Mouse (Mus musculus) CH12.LX (cell line): ENCODE data around the gene Hist1h2ag. TPM values are rescaled to one million over a fixed set of nuclear protein-coding genes. Genes with fewer than 3 reads are reported as not detected.

ENCODE experiments used
- DNase-seq: peaks from one replicate; pipeline ENCODE4 v3.0.0-alpha.2; 2013; ENCODE audit errors: extremely low read depth
- H3K27ac ChIP-seq: 2 replicates; pipeline ENCODE4 v1.5.1; 2012; ENCODE audit warnings: low read depth, mild to moderate bottlenecking, control low read depth, moderate library complexity; ENCODE audit not compliant: insufficient read depth
- H3K27me3 ChIP-seq: replicated peaks from 2 replicates; pipeline ENCODE3; 2012; ENCODE audit warnings: inconsistent platforms
- H3K36me3 ChIP-seq, 2 experiments: replicated peaks in 1 of 2; 2 replicates each; pipeline versions ENCODE3 to v1.6.1; 2012; ENCODE audit warnings: inconsistent platforms in 1 of 2, low read length in 1 of 2, mild to moderate bottlenecking in 1 of 2, mixed read lengths in 1 of 2, moderate library complexity in 1 of 2; ENCODE audit not compliant: control insufficient read depth in 1 of 2, insufficient read depth in 1 of 2
- H3K4me1 ChIP-seq, 2 experiments: 2 replicates each; pipeline ENCODE4 v1.6.1; 2012; ENCODE audit warnings: inconsistent platforms in 1 of 2, moderate library complexity in 1 of 2; ENCODE audit not compliant: insufficient read depth in 2 of 2, control insufficient read depth in 1 of 2
- H3K4me2 ChIP-seq: 2 replicates; pipeline ENCODE4 v1.6.1; 2012; ENCODE audit warnings: low read depth, mild to moderate bottlenecking, control low read depth; ENCODE audit not compliant: poor library complexity, insufficient read depth, severe bottlenecking
- H3K4me3 ChIP-seq, 3 experiments: fragments of 150-350 bp in 1 of 3; sonication (generic) in 1 of 3; replicated peaks in 1 of 3; 2 replicates each; pipeline versions ENCODE3 to v1.5.1; 2011 to 2012; ENCODE audit warnings: low read depth in 2 of 3, low read length in 2 of 3, mild to moderate bottlenecking in 2 of 3, moderate library complexity in 2 of 3, control low read depth in 1 of 3, improper control_type of control experiment in 1 of 3, inconsistent platforms in 1 of 3, mixed read lengths in 1 of 3; ENCODE audit not compliant: poor library complexity in 1 of 3
- H3K79me2 ChIP-seq: replicated peaks from 2 replicates; pipeline ENCODE4 v1.6.1; 2012; ENCODE audit warnings: mild to moderate bottlenecking, moderate library complexity; ENCODE audit not compliant: control insufficient read depth, poor library complexity, insufficient read depth, severe bottlenecking; ENCODE audit errors: extremely low read depth
- H3K9ac ChIP-seq: 2 replicates; pipeline ENCODE4 v1.6.1; 2012; ENCODE audit warnings: low read depth, mild to moderate bottlenecking, control low read depth, moderate library complexity; ENCODE audit not compliant: insufficient read depth
- H3K9me3 ChIP-seq: replicated peaks from 2 replicates; pipeline ENCODE3; 2012; ENCODE audit warnings: low read length, inconsistent platforms, mixed read lengths
- BHLHE40 ChIP-seq: IDR thresholded peaks from 2 replicates; pipeline ENCODE4 v1.6.1; 2011; ENCODE audit warnings: mild to moderate bottlenecking, low read depth, low read length, improper control_type of control experiment
- CHD1 ChIP-seq: IDR thresholded peaks from 2 replicates; pipeline ENCODE4 v1.6.1; 2012; ENCODE audit warnings: low read depth, low read length, improper control_type of control experiment, inconsistent platforms
- ETS1 ChIP-seq: conservative IDR thresholded peaks from 2 replicates; pipeline ENCODE4 v1.6.1; 2012; ENCODE audit warnings: low read depth, mild to moderate bottlenecking, inconsistent platforms, low read length, improper control_type of control experiment, moderate library complexity
- IRF4 ChIP-seq: IDR thresholded peaks from 2 replicates; pipeline ENCODE4 v1.6.1; 2014; ENCODE audit warnings: low read depth, mild to moderate bottlenecking, inconsistent platforms, low read length, improper control_type of control experiment
- KAT2A ChIP-seq: IDR thresholded peaks from 2 replicates; pipeline ENCODE4 v1.6.1; 2012; ENCODE audit warnings: low read length, improper control_type of control experiment, inconsistent platforms; ENCODE audit not compliant: insufficient replicate concordance
- MAFK ChIP-seq: IDR thresholded peaks from 2 replicates; pipeline ENCODE4 v1.6.1; 2011; ENCODE audit warnings: low read length, improper control_type of control experiment; ENCODE audit not compliant: insufficient replicate concordance
- MXI1 ChIP-seq: IDR thresholded peaks from 2 replicates; pipeline ENCODE4 v1.6.1; 2011; ENCODE audit warnings: mild to moderate bottlenecking, low read depth, low read length, improper control_type of control experiment
- MYC ChIP-seq: IDR thresholded peaks from 2 replicates; pipeline ENCODE4 v1.6.1; 2011; ENCODE audit warnings: low read depth, mild to moderate bottlenecking, improper control_type of control experiment, low read length
- RCOR1 ChIP-seq: conservative IDR thresholded peaks from 2 replicates; pipeline ENCODE4 v1.6.1; 2012; ENCODE audit warnings: low read depth, mild to moderate bottlenecking, inconsistent platforms, low read length, improper control_type of control experiment
- SIN3A ChIP-seq: IDR thresholded peaks from 2 replicates; pipeline ENCODE4 v1.6.1; 2012; ENCODE audit warnings: low read length, improper control_type of control experiment, inconsistent platforms
- TBP ChIP-seq: conservative IDR thresholded peaks from 2 replicates; pipeline ENCODE4 v1.6.1; 2011; ENCODE audit warnings: low read depth, low read length, improper control_type of control experiment
- TCF12 ChIP-seq: IDR thresholded peaks from 2 replicates; pipeline ENCODE4 v1.6.1; 2014; ENCODE audit warnings: low read depth, mild to moderate bottlenecking, inconsistent platforms, low read length, improper control_type of control experiment
- ZC3H11A ChIP-seq: IDR thresholded peaks from 2 replicates; pipeline ENCODE4 v1.6.1; 2012; ENCODE audit warnings: low read depth, mild to moderate bottlenecking, inconsistent platforms, low read length, improper control_type of control experiment
- ZMIZ1 ChIP-seq: IDR thresholded peaks from 2 replicates; pipeline ENCODE4 v1.6.1; 2012; ENCODE audit warnings: low read depth, mild to moderate bottlenecking, inconsistent platforms, low read length, improper control_type of control experiment
- dilution Hi-C: fragments of 300-500 bp; cut with MboI; formaldehyde crosslinking; loops from 2 replicates; pipeline ENCODE4 v1.14.3; 2020; ENCODE audit warnings: low sequenced_read_pairs; ENCODE audit not compliant: extremely low pct_unique_long_range_greater_than_20kb, extremely low pct_ligation_motif_present
- in situ Hi-C: fragments of 300-500 bp; cut with MboI; formaldehyde crosslinking; loops from 3 replicates; pipeline ENCODE4 v1.14.3; 2019; ENCODE audit warnings: low sequenced_read_pairs, low pct_ligation_motif_present, low pct_unique_long_range_greater_than_20kb, mixed read lengths
- polyA plus RNA-seq: library from polyadenylated mRNA; unstranded; fragments of >175 nt; gene quantifications from 2 replicates; pipeline ENCODE4 v1.2.1, GENCODE M21; 2012; ENCODE audit warnings: low read depth; ENCODE audit not compliant: insufficient read length
- total RNA-seq, 2 experiments: library from RNA; depleted of rRNA; stranded (reverse); fragments of 300-350 nt in 1 of 2; fragments of >200 nt in 1 of 2; gene quantifications; 2 replicates each; pipeline ENCODE4 v1.2.3; 2012 to 2014

The Hist1h2ag gene
- total and polyA plus RNA-seq, 3 experiments = 7.3 to 576 (median 22.0) TPM

DNA sequence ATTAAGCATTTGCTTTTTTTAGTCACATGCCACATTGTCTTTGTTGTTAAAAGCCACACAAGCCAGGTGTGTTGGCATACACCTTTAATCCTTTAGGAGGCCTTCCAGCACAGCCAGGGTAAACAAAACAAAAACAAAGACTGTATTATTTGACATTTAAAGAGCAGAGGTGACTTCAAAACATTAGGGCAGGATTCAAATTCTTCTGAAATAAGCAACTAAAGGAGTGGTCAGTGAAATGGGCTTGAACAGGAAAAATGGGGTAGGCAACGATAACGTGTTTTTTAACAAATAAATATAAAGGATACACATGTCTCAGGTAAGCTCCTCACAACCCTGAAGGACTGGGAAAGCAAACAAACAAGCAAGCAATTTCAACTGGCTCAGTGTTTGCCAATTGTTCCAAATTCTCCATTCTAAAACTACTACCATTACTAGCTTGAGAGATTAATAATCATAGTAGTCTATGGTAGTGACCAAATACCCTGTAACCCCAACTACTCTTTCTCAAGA, 2.7 kb downstream of the Hist1h2ag start:
- in situ Hi-C loops = loop anchor here (10.0 to 25.0 kb wide), 4 partner anchors 295 to 1722 kb away; partner anchors contain the start of genes Abt1, Hist1h1a, Hist1h2ab and Hist1h3a
- peak; percentile 45 for DNase-seq
- Histone ChIP-seq H3K27me3 (no peaks in the 10 kb centered on the region), H3K4me3 (peak overlapping the region; percentile 36 to 67 (median 41)), H3K9ac (peak overlapping the region; percentile 81), H3K4me2 (peak overlapping the region; percentile 96), H3K9me3 (no peaks in the 10 kb centered on the region), H3K4me1 (peaks cover 0 to 31% of the 10 kb centered on the region in 2 experiments; a peak in 2 of 4 replicates), H3K79me2 (no peaks in the 10 kb centered on the region), H3K36me3 (no peaks in the 10 kb centered on the region), H3K27ac (peak overlapping the region; percentile 96)
- dilution Hi-C loops = no loop called here
- TF ChIP-seq TCF12 (0 out of 2 replicates have a peak, but pooled peaks have one; percentile 6), SIN3A (no peak), IRF4 (no peak), ZMIZ1 (no peak), MAFK (no peak), MXI1 (peak; percentile 1; the same call in 1 of the 2 replicates), ZC3H11A (no peak), MYC (0 out of 2 replicates have a peak, but pooled peaks have one; percentile 19)

GRCm38 (mm10) chr13:22039364-22039763, 3.4 kb downstream of the Hist1h2ag start:
- no peak overlapping the region for H3K27ac ChIP-seq
- dilution Hi-C loops = no loop called here

GRCm38 (mm10) chr13:22037415-22037814, 5.3 kb downstream of the Hist1h2ag start:
- TF ChIP-seq ETS1 (no peak), CHD1 (no peak), KAT2A (no peak), MAFK (no peak), RCOR1 (no peak), SIN3A (no peak), TBP (no peak), TCF12 (no peak), MXI1 (no peak), BHLHE40 (no peak), ZC3H11A (no peak)
- Histone ChIP-seq H3K27me3 (no peaks in the 10 kb centered on the region), H3K79me2 (no peaks in the 10 kb centered on the region), H3K27ac (no peak overlapping the region; the same call in 1 of the 2 replicates), H3K4me2 (no peak overlapping the region), H3K4me1 (peaks cover 0 to 36% of the 10 kb centered on the region in 2 experiments; a peak in 2 of 4 replicates), H3K9ac (peak overlapping the region; percentile 69; the same call in 1 of the 2 replicates), H3K36me3 (no peaks in the 10 kb centered on the region), H3K4me3 (no peak overlapping the region), H3K9me3 (no peaks in the 10 kb centered on the region)
- no peak for DNase-seq
- dilution Hi-C loops = no loop called here
- in situ Hi-C loops = loop anchor here (10.0 to 25.0 kb wide), 3 partner anchors 293 to 1725 kb away; partner anchors contain the start of genes Hist1h1a, Hist1h2ab, Hist1h3a and Hist1h3b

More at GRCm38 (mm10) chr13:22039364-22039763, 3.4 kb downstream of the Hist1h2ag start:
- no peak overlapping the region for H3K4me3 ChIP-seq
- no peaks in the 10 kb centered on the region for H3K27me3 ChIP-seq
- no peak for DNase-seq
- 0 out of 2 replicates have a peak, but pooled peaks have one; percentile 25 for TF ChIP-seq TBP
- no peak for TF ChIP-seq CHD1
- in situ Hi-C loops = loop anchor here (10.0 to 25.0 kb wide), 3 partner anchors 295 to 1723 kb away; partner anchors contain the start of genes Hist1h1a, Hist1h2ab, Hist1h3a and Hist1h3b
- H3K36me3 ChIP-seq = no peaks in the 10 kb centered on the region
- no peaks in the 10 kb centered on the region for H3K9me3 ChIP-seq
- no peaks in the 10 kb centered on the region for H3K79me2 ChIP-seq
- no peak overlapping the region for H3K9ac ChIP-seq
- peaks cover 0 to 24% of the 10 kb centered on the region in 2 experiments; a peak in 2 of 4 replicates for H3K4me1 ChIP-seq
- H3K4me2 ChIP-seq = 0 out of 2 replicates have a peak overlapping the region, but pooled peaks have one; percentile 36
